Mouse (Mus musculus) E14TG2a.4 (cell line): ENCODE data around the gene Cers5.
"Not testable (repeated sequence)": the region's sequence is repeated elsewhere in the genome, so short reads cannot be mapped to it uniquely, and the experiment has no call there.

Source experiments
- CTCF ChIP-seq: conservative IDR thresholded peaks from 2 replicates; pipeline ENCODE4 v1.5.1; 2014; ENCODE audit warnings: low read length
- POU5F1 ChIP-seq: IDR thresholded peaks from 2 replicates; pipeline ENCODE4 v1.6.1; 2014; ENCODE audit warnings: low read length, borderline replicate concordance

DNA sequence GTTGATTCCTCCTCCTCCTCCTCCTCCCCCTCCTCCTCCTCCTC is at the start of gene Cers5:
- not testable (repeated sequence) for TF ChIP-seq CTCF, POU5F1
